Comparison of ENCODE assay signal across 23 mouse cellular contexts in genomic region chr4:154402948-154403347, GRCm38 (mm10).
DNase-seq lines count a peak whose midpoint lies in the region; ATAC-seq and TF ChIP-seq lines count a peak whose summit lies in the region.
"Had no signal": no experiment of that assay in that cellular context is flagged by ENCODE, and none has a peak within 500 bp of the region (broad histone marks: within the 10 kb centered on the region; RNA-seq: fewer than 3 reads in every experiment).

No protein-coding gene starts in this region.

- peaks cover 54% of the 10 kb centered on the region for H3K27me3 ChIP-seq in heart, embryonic 10.5 days (ENCODE audit: insufficient read depth, poor library complexity, severe bottlenecking)
- no peaks in the 10 kb centered on the region for H3K27me3 ChIP-seq in intestine, embryonic 15.5 days (replicated peaks)
- H3K27me3 ChIP-seq in intestine, postnatal 0 days (replicated peaks; ENCODE audit: control insufficient read depth, insufficient read depth, low read length): no peaks in the 10 kb centered on the region
- peaks cover 45% of the 10 kb centered on the region for H3K27me3 ChIP-seq in neural tube, embryonic 13.5 days
- peaks cover 23% of the 10 kb centered on the region; the same call in 1 of the 2 replicates for H3K27me3 ChIP-seq in neural tube, embryonic 15.5 days (replicated peaks)
- H3K27me3 ChIP-seq: limb, embryonic 12.5 days had no signal

- no peak overlapping the region for H3K4me2 ChIP-seq in intestine, embryonic 15.5 days (replicated peaks)
- H3K4me2 ChIP-seq in intestine, postnatal 0 days (replicated peaks; ENCODE audit: low read depth): no peak overlapping the region
- no peak overlapping the region for H3K4me2 ChIP-seq in neural tube, embryonic 13.5 days
- no peak overlapping the region for H3K4me2 ChIP-seq in neural tube, embryonic 15.5 days
- H3K4me2 ChIP-seq: embryonic facial prominence, embryonic 13.5 days; limb, embryonic 12.5 days; liver, embryonic 11.5 days had no signal

- no peaks in the 10 kb centered on the region for H3K9me3 ChIP-seq in heart, embryonic 10.5 days
- H3K9me3 ChIP-seq in intestine, embryonic 15.5 days: no peaks in the 10 kb centered on the region
- no peaks in the 10 kb centered on the region for H3K9me3 ChIP-seq in intestine, postnatal 0 days (ENCODE audit: control insufficient read depth)
- H3K9me3 ChIP-seq in neural tube, embryonic 13.5 days: no peaks in the 10 kb centered on the region
- no peaks in the 10 kb centered on the region for H3K9me3 ChIP-seq in neural tube, embryonic 15.5 days (replicated peaks)
- H3K9me3 ChIP-seq: embryonic facial prominence, embryonic 13.5 days; limb, embryonic 12.5 days had no signal

- WGBS in heart, embryonic 10.5 days: 55% methylated on average over 4 of the region's 4 CpGs
- 27% methylated on average over 4 of the region's 4 CpGs for WGBS in intestine, embryonic 15.5 days
- WGBS in intestine, postnatal 0 days: 35% methylated on average over 4 of the region's 4 CpGs
- WGBS in neural tube, embryonic 13.5 days: 18% methylated on average over 4 of the region's 4 CpGs
- 23% methylated on average over 4 of the region's 4 CpGs for WGBS in neural tube, embryonic 15.5 days

- no peak for ATAC-seq in intestine, embryonic 15.5 days
- ATAC-seq in intestine, postnatal 0 days: no peak
- ATAC-seq in neural tube, embryonic 13.5 days (ENCODE audit: low read depth): 0 out of 2 replicates have a peak, but pooled peaks have one; percentile 42
- ATAC-seq in neural tube, embryonic 15.5 days (ENCODE audit: low FRiP score): no peak
- ATAC-seq: inflammation-experienced regulatory T-cells, adult 6 months; liver, postnatal 0 days; lung, postnatal 0 days had no signal

- H3K27ac ChIP-seq in heart, embryonic 10.5 days: peak overlapping the region; percentile 49; the same call in 1 of the 2 replicates
- 0 out of 2 replicates have a peak overlapping the region, but pooled peaks have one; percentile 17 for H3K27ac ChIP-seq in intestine, embryonic 15.5 days
- no peak overlapping the region for H3K27ac ChIP-seq in intestine, postnatal 0 days (ENCODE audit: low read depth, low read length)
- H3K27ac ChIP-seq in neural tube, embryonic 13.5 days (replicated peaks): no peak overlapping the region
- no peak overlapping the region for H3K27ac ChIP-seq in neural tube, embryonic 15.5 days (replicated peaks)
- H3K27ac ChIP-seq: embryonic facial prominence, embryonic 13.5 days; limb, embryonic 12.5 days; macrophage; stomach, postnatal 0 days had no signal

- no peak overlapping the region for H3K9ac ChIP-seq in intestine, embryonic 15.5 days
- no peak overlapping the region for H3K9ac ChIP-seq in intestine, postnatal 0 days (ENCODE audit: low read depth, low read length)
- H3K9ac ChIP-seq in neural tube, embryonic 13.5 days: no peak overlapping the region
- no peak overlapping the region for H3K9ac ChIP-seq in neural tube, embryonic 15.5 days (replicated peaks)
- H3K9ac ChIP-seq: embryonic facial prominence, embryonic 13.5 days; limb, embryonic 12.5 days; liver, postnatal 0 days had no signal

- peaks cover 48% of the 10 kb centered on the region for H3K4me1 ChIP-seq in heart, embryonic 10.5 days
- H3K4me1 ChIP-seq in intestine, embryonic 15.5 days (replicated peaks): peaks cover 35% of the 10 kb centered on the region
- peaks cover 9% of the 10 kb centered on the region for H3K4me1 ChIP-seq in intestine, postnatal 0 days (replicated peaks; ENCODE audit: control insufficient read depth, insufficient read depth, low read length)
- peaks cover 42% of the 10 kb centered on the region for H3K4me1 ChIP-seq in neural tube, embryonic 13.5 days (replicated peaks)
- peaks cover 33% of the 10 kb centered on the region for H3K4me1 ChIP-seq in neural tube, embryonic 15.5 days

- DNase-seq in heart, embryonic 10.5 days (ENCODE audit: low spot score): no peak
- DNase-seq in heart, postnatal 4 days: no peak
- no peak for DNase-seq in thymus, adult 18-20 months
- DNase-seq: adrenal gland, adult 2 months; cerebellum, adult 11-12 months; cerebellum, postnatal 25 days; gastrocnemius, postnatal 10 days; heart, postnatal 36 days; kidney, adult 8-10 months; kidney, postnatal 10 days; liver, postnatal 0 days had no signal

- no peaks in the 10 kb centered on the region for H3K36me3 ChIP-seq in heart, embryonic 10.5 days
- H3K36me3 ChIP-seq in intestine, embryonic 15.5 days: no peaks in the 10 kb centered on the region
- H3K36me3 ChIP-seq in intestine, postnatal 0 days (ENCODE audit: control insufficient read depth, insufficient read depth): no peaks in the 10 kb centered on the region
- no peaks in the 10 kb centered on the region for H3K36me3 ChIP-seq in neural tube, embryonic 13.5 days
- no peaks in the 10 kb centered on the region for H3K36me3 ChIP-seq in neural tube, embryonic 15.5 days
- H3K36me3 ChIP-seq: embryonic facial prominence, embryonic 13.5 days; limb, embryonic 12.5 days had no signal

- no peak overlapping the region for H3K4me3 ChIP-seq in heart, embryonic 10.5 days
- no peak overlapping the region for H3K4me3 ChIP-seq in intestine, embryonic 15.5 days (replicated peaks)
- no peak overlapping the region for H3K4me3 ChIP-seq in intestine, postnatal 0 days (ENCODE audit: low read depth, low read length)
- H3K4me3 ChIP-seq in neural tube, embryonic 13.5 days: no peak overlapping the region
- H3K4me3 ChIP-seq in neural tube, embryonic 15.5 days (replicated peaks): no peak overlapping the region
- H3K4me3 ChIP-seq: embryonic facial prominence, embryonic 13.5 days; erythroblast, embryonic 14.5 days; limb, embryonic 12.5 days had no signal

- no peak for TF ChIP-seq CTCF in intestine, postnatal 0 days (IDR thresholded peaks at IDR 0.05; ENCODE audit: low read depth)

Comparison
In these comparisons a context has a peak if more than half of its experiments do, and no peak if none do; other contexts are left out.
1. H3K27ac ChIP-seq: peak in heart, embryonic 10.5 days (single experiment) and intestine, embryonic 15.5 days (single experiment); none in intestine, postnatal 0 days (single experiment), neural tube, embryonic 13.5 days (single experiment) and neural tube, embryonic 15.5 days (single experiment).